Mouse (Mus musculus): ENCODE results near the gene Hebp1. TPM values are rescaled to one million over a fixed set of nuclear protein-coding genes. Genes with fewer than 3 reads are reported as not detected.

Hebp1 gene
- polyA plus RNA-seq, 1 experiment = 4.9 TPM

GRCm38 (mm10) chr6:135107014-135107413 is 90.8 kb downstream of the Hebp1 start:
- 88% methylated on average over 6 of the region's 6 CpGs for WGBS
- TF ChIP-seq POLR2A (IDR thresholded peaks at IDR 0.05; ENCODE audit: low read depth, low read length) = no peak
- no peak for TF ChIP-seq CTCF (IDR thresholded peaks at IDR 0.05; ENCODE audit: extremely low read depth, insufficient read length, insufficient replicate concordance, low read depth, low read length)
- H3K27me3 ChIP-seq (ENCODE audit: control insufficient read depth, insufficient read depth, low read length) = peaks cover 4% of the 10 kb centered on the region; the same call in 1 of the 2 replicates
- H3K36me3 ChIP-seq (ENCODE audit: control insufficient read depth, insufficient read depth, low read length) = no peaks in the 10 kb centered on the region
- no peak overlapping the region for H3K4me3 ChIP-seq (ENCODE audit: low read depth, low read length)
- H3K4me1 ChIP-seq (ENCODE audit: control insufficient read depth, insufficient read depth, insufficient read length, low read length) = no peaks in the 10 kb centered on the region
- no peak overlapping the region for H3K27ac ChIP-seq (ENCODE audit: insufficient read depth, low read depth, low read length)

- peaks cover 4% of the 10 kb centered on the region; the same call in 1 of the 2 replicates for H3K27me3 ChIP-seq (ENCODE audit: control insufficient read depth, insufficient read depth, low read length)
- TF ChIP-seq CTCF (IDR thresholded peaks at IDR 0.05; ENCODE audit: extremely low read depth, insufficient read length, insufficient replicate concordance, low read depth, low read length) (no peak), POLR2A (IDR thresholded peaks at IDR 0.05; ENCODE audit: low read depth, low read length) (no peak)
- H3K27ac ChIP-seq (ENCODE audit: insufficient read depth, low read depth, low read length) = no peak overlapping the region
- H3K36me3 ChIP-seq (ENCODE audit: control insufficient read depth, insufficient read depth, low read length) = no peaks in the 10 kb centered on the region
- no peaks in the 10 kb centered on the region for H3K4me1 ChIP-seq (ENCODE audit: control insufficient read depth, insufficient read depth, insufficient read length, low read length)
- WGBS = 74% methylated on average over 5 of the region's 5 CpGs
- H3K4me3 ChIP-seq (ENCODE audit: low read depth, low read length) = no peak overlapping the region
Observed at GRCm38 (mm10) chr6:135102736-135103303, 95.0 kb downstream of the Hebp1 start.

- Histone ChIP-seq H3K27me3 (ENCODE audit: control insufficient read depth, insufficient read depth, low read length) (peaks cover 4% of the 10 kb centered on the region; the same call in 1 of the 2 replicates), H3K27ac (ENCODE audit: insufficient read depth, low read depth, low read length) (no peak overlapping the region), H3K4me3 (ENCODE audit: low read depth, low read length) (no peak overlapping the region), H3K4me1 (ENCODE audit: control insufficient read depth, insufficient read depth, insufficient read length, low read length) (no peaks in the 10 kb centered on the region), H3K36me3 (ENCODE audit: control insufficient read depth, insufficient read depth, low read length) (no peaks in the 10 kb centered on the region)
- TF ChIP-seq CTCF (IDR thresholded peaks at IDR 0.05; ENCODE audit: extremely low read depth, insufficient read length, insufficient replicate concordance, low read depth, low read length) = no peak
- no peak for TF ChIP-seq POLR2A (IDR thresholded peaks at IDR 0.05; ENCODE audit: low read depth, low read length)
- WGBS = 76% methylated on average over 15 of the region's 15 CpGs
Observed at GRCm38 (mm10) chr6:135100787-135101472, 96.9 kb downstream of the Hebp1 start.

- H3K27ac ChIP-seq (ENCODE audit: insufficient read depth, low read depth, low read length) = no peak overlapping the region
- TF ChIP-seq POLR2A (IDR thresholded peaks at IDR 0.05; ENCODE audit: low read depth, low read length) (no peak), CTCF (IDR thresholded peaks at IDR 0.05; ENCODE audit: extremely low read depth, insufficient read length, insufficient replicate concordance, low read depth, low read length) (no peak)
- H3K36me3 ChIP-seq (ENCODE audit: control insufficient read depth, insufficient read depth, low read length) = no peaks in the 10 kb centered on the region
- no peak overlapping the region for H3K4me3 ChIP-seq (ENCODE audit: low read depth, low read length)
- H3K27me3 ChIP-seq (ENCODE audit: control insufficient read depth, insufficient read depth, low read length) = no peaks in the 10 kb centered on the region
- 91% methylated on average over 12 of the region's 12 CpGs for WGBS
- no peaks in the 10 kb centered on the region for H3K4me1 ChIP-seq (ENCODE audit: control insufficient read depth, insufficient read depth, insufficient read length, low read length)
Observed at GRCm38 (mm10) chr6:135092798-135093470, 104.9 kb downstream of the Hebp1 start.

- WGBS = 75% methylated on average over 4 of the region's 4 CpGs
- Histone ChIP-seq H3K36me3 (ENCODE audit: control insufficient read depth, insufficient read depth, low read length) (no peaks in the 10 kb centered on the region), H3K27ac (ENCODE audit: insufficient read depth, low read depth, low read length) (no peak overlapping the region), H3K27me3 (ENCODE audit: control insufficient read depth, insufficient read depth, low read length) (no peaks in the 10 kb centered on the region), H3K4me1 (ENCODE audit: control insufficient read depth, insufficient read depth, insufficient read length, low read length) (no peaks in the 10 kb centered on the region; the same call in 1 of the 2 replicates), H3K4me3 (ENCODE audit: low read depth, low read length) (no peak overlapping the region)
- TF ChIP-seq CTCF (IDR thresholded peaks at IDR 0.05; ENCODE audit: extremely low read depth, insufficient read length, insufficient replicate concordance, low read depth, low read length) (no peak), POLR2A (IDR thresholded peaks at IDR 0.05; ENCODE audit: low read depth, low read length) (no peak)
Observed at GRCm38 (mm10) chr6:135090661-135091060, 107.2 kb downstream of the Hebp1 start.

GRCm38 (mm10) chr6:135089786-135090185 is 108.0 kb downstream of the Hebp1 start:
- Histone ChIP-seq H3K27me3 (ENCODE audit: control insufficient read depth, insufficient read depth, low read length) (no peaks in the 10 kb centered on the region), H3K36me3 (ENCODE audit: control insufficient read depth, insufficient read depth, low read length) (no peaks in the 10 kb centered on the region), H3K27ac (ENCODE audit: insufficient read depth, low read depth, low read length) (no peak overlapping the region), H3K4me3 (ENCODE audit: low read depth, low read length) (no peak overlapping the region), H3K4me1 (ENCODE audit: control insufficient read depth, insufficient read depth, insufficient read length, low read length) (no peaks in the 10 kb centered on the region; the same call in 1 of the 2 replicates)
- no peak for TF ChIP-seq POLR2A (IDR thresholded peaks at IDR 0.05; ENCODE audit: low read depth, low read length)
- WGBS = 57% methylated on average over 8 of the region's 8 CpGs
